Mouse (Mus musculus): ENCODE results near the gene Cox6b1.

- TF ChIP-seq GATA1 (IDR thresholded peaks at IDR 0.05; ENCODE audit: low read length) (no peak), TAL1 (IDR thresholded peaks at IDR 0.05; ENCODE audit: low read length) (no peak)
Observed at GRCm38 (mm10) chr7:30579950-30580349, 46.0 kb downstream of the Cox6b1 start.
